Mouse (Mus musculus): Measurements from ENCODE around the gene Cdk19. TPM values are rescaled to one million over a fixed set of nuclear protein-coding genes. Genes with fewer than 3 reads are reported as not detected.

The Cdk19 gene
- polyA plus RNA-seq, 1 experiment: 41.0 TPM

- H3K4me1 ChIP-seq (ENCODE audit: control insufficient read depth, insufficient read depth, low read length): no peaks in the 10 kb centered on the region
- peak overlapping the region; percentile 71 for H3K27ac ChIP-seq (ENCODE audit: insufficient read depth, low read length)
- TF ChIP-seq POLR2A (IDR thresholded peaks at IDR 0.05; ENCODE audit: extremely low read depth, insufficient read depth, low read length): no peak
- no peak for TF ChIP-seq CTCF (IDR thresholded peaks at IDR 0.05; ENCODE audit: extremely low read depth, insufficient read depth, low read length)
- no peak overlapping the region for H3K4me3 ChIP-seq (ENCODE audit: insufficient read depth, low read length)
These were observed 140.3 kb downstream of the Cdk19 start for GRCm38 (mm10) chr10:40479621-40480193.

GRCm38 (mm10) chr10:40481534-40481933 is 142.2 kb downstream of the Cdk19 start:
- H3K4me1 ChIP-seq (ENCODE audit: control insufficient read depth, insufficient read depth, low read length): no peaks in the 10 kb centered on the region
- no peak for TF ChIP-seq CTCF (IDR thresholded peaks at IDR 0.05; ENCODE audit: extremely low read depth, insufficient read depth, low read length)
- no peak for TF ChIP-seq POLR2A (IDR thresholded peaks at IDR 0.05; ENCODE audit: extremely low read depth, insufficient read depth, low read length)
- H3K4me3 ChIP-seq (ENCODE audit: insufficient read depth, low read length): no peak overlapping the region
- H3K27ac ChIP-seq (ENCODE audit: insufficient read depth, low read length): no peak overlapping the region

GRCm38 (mm10) chr10:40482285-40482684 is 142.9 kb downstream of the Cdk19 start:
- H3K27ac ChIP-seq (ENCODE audit: insufficient read depth, low read length): peak overlapping the region; percentile 59; the same call in 1 of the 2 replicates
- no peak overlapping the region for H3K4me3 ChIP-seq (ENCODE audit: insufficient read depth, low read length)
- H3K4me1 ChIP-seq (ENCODE audit: control insufficient read depth, insufficient read depth, low read length): no peaks in the 10 kb centered on the region
- TF ChIP-seq POLR2A (IDR thresholded peaks at IDR 0.05; ENCODE audit: extremely low read depth, insufficient read depth, low read length): no peak
- TF ChIP-seq CTCF (IDR thresholded peaks at IDR 0.05; ENCODE audit: extremely low read depth, insufficient read depth, low read length): no peak

GRCm38 (mm10) chr10:40489086-40489796 is 149.9 kb downstream of the Cdk19 start:
- H3K27ac ChIP-seq (ENCODE audit: insufficient read depth, low read length): no peak overlapping the region
- no peak overlapping the region for H3K4me3 ChIP-seq (ENCODE audit: insufficient read depth, low read length)
- TF ChIP-seq POLR2A (IDR thresholded peaks at IDR 0.05; ENCODE audit: extremely low read depth, insufficient read depth, low read length) (no peak), CTCF (IDR thresholded peaks at IDR 0.05; ENCODE audit: extremely low read depth, insufficient read depth, low read length) (no peak)
- H3K4me1 ChIP-seq (ENCODE audit: control insufficient read depth, insufficient read depth, low read length): no peaks in the 10 kb centered on the region

GRCm38 (mm10) chr10:40491131-40491530 is 151.8 kb downstream of the Cdk19 start:
- H3K27ac ChIP-seq (ENCODE audit: insufficient read depth, low read length): no peak overlapping the region; the same call in 1 of the 2 replicates
- H3K4me1 ChIP-seq (ENCODE audit: control insufficient read depth, insufficient read depth, low read length): no peaks in the 10 kb centered on the region
- TF ChIP-seq CTCF (IDR thresholded peaks at IDR 0.05; ENCODE audit: extremely low read depth, insufficient read depth, low read length) (no peak), POLR2A (IDR thresholded peaks at IDR 0.05; ENCODE audit: extremely low read depth, insufficient read depth, low read length) (no peak)
- no peak overlapping the region for H3K4me3 ChIP-seq (ENCODE audit: insufficient read depth, low read length)

- no peak for TF ChIP-seq POLR2A (IDR thresholded peaks at IDR 0.05; ENCODE audit: extremely low read depth, insufficient read depth, low read length)
- TF ChIP-seq CTCF (IDR thresholded peaks at IDR 0.05; ENCODE audit: extremely low read depth, insufficient read depth, low read length): no peak
- Histone ChIP-seq H3K4me3 (ENCODE audit: insufficient read depth, low read length) (no peak overlapping the region), H3K27ac (ENCODE audit: insufficient read depth, low read length) (no peak overlapping the region), H3K4me1 (ENCODE audit: control insufficient read depth, insufficient read depth, low read length) (no peaks in the 10 kb centered on the region)
These were observed 152.4 kb downstream of the Cdk19 start for GRCm38 (mm10) chr10:40491748-40492147.

GRCm38 (mm10) chr10:40494181-40495162 is 155.1 kb downstream of the Cdk19 start:
- no peak overlapping the region for H3K27ac ChIP-seq (ENCODE audit: insufficient read depth, low read length)
- no peak overlapping the region for H3K4me3 ChIP-seq (ENCODE audit: insufficient read depth, low read length)
- no peaks in the 10 kb centered on the region for H3K4me1 ChIP-seq (ENCODE audit: control insufficient read depth, insufficient read depth, low read length)
- TF ChIP-seq CTCF (IDR thresholded peaks at IDR 0.05; ENCODE audit: extremely low read depth, insufficient read depth, low read length) (no peak), POLR2A (IDR thresholded peaks at IDR 0.05; ENCODE audit: extremely low read depth, insufficient read depth, low read length) (no peak)

GRCm38 (mm10) chr10:40497301-40498041 is 158.1 kb downstream of the Cdk19 start:
- no peaks in the 10 kb centered on the region for H3K4me1 ChIP-seq (ENCODE audit: control insufficient read depth, insufficient read depth, low read length)
- TF ChIP-seq POLR2A (IDR thresholded peaks at IDR 0.05; ENCODE audit: extremely low read depth, insufficient read depth, low read length) (no peak), CTCF (IDR thresholded peaks at IDR 0.05; ENCODE audit: extremely low read depth, insufficient read depth, low read length) (no peak)
- no peak overlapping the region for H3K4me3 ChIP-seq (ENCODE audit: insufficient read depth, low read length)
- peak overlapping the region; percentile 32 for H3K27ac ChIP-seq (ENCODE audit: insufficient read depth, low read length)

GRCm38 (mm10) chr10:40498426-40498825 is 159.1 kb downstream of the Cdk19 start:
- peak overlapping the region; percentile 53; the same call in 1 of the 2 replicates for H3K27ac ChIP-seq (ENCODE audit: insufficient read depth, low read length)
- H3K4me3 ChIP-seq (ENCODE audit: insufficient read depth, low read length): no peak overlapping the region
- no peak for TF ChIP-seq POLR2A (IDR thresholded peaks at IDR 0.05; ENCODE audit: extremely low read depth, insufficient read depth, low read length)
- TF ChIP-seq CTCF (IDR thresholded peaks at IDR 0.05; ENCODE audit: extremely low read depth, insufficient read depth, low read length): no peak
- H3K4me1 ChIP-seq (ENCODE audit: control insufficient read depth, insufficient read depth, low read length): no peaks in the 10 kb centered on the region
